Comparison of ENCODE assay signal across 8 mouse cellular contexts in genomic region chr4:95048021-95048730, GRCm38 (mm10). TPM values are rescaled to one million over a fixed set of nuclear protein-coding genes. Genes with fewer than 3 reads are reported as not detected.
A peak's percentile ranks its signal among the peaks of the same experiment; 100 is the strongest.
DNase-seq lines count a peak whose midpoint lies in the region; ATAC-seq lines count a peak whose summit lies in the region.

No protein-coding gene starts in this region.

- peak overlapping the region; percentile 85 for H3K4me3 ChIP-seq in forebrain, embryonic 12.5 days (replicated peaks)

- H3K9ac ChIP-seq in forebrain, embryonic 12.5 days: peak overlapping the region; percentile 95

- H3K4me1 ChIP-seq in forebrain, embryonic 12.5 days: peaks cover 15% of the 10 kb centered on the region

- no peaks in the 10 kb centered on the region for H3K9me3 ChIP-seq in forebrain, embryonic 12.5 days

- H3K27ac ChIP-seq in forebrain, embryonic 12.5 days: 0 out of 2 replicates have a peak overlapping the region, but pooled peaks have one; percentile 5

- 26% methylated on average over 5 of the region's 5 CpGs for WGBS in forebrain, embryonic 12.5 days

- peak overlapping the region; percentile 90 for H3K4me2 ChIP-seq in forebrain, embryonic 12.5 days

- no peaks in the 10 kb centered on the region for H3K27me3 ChIP-seq in forebrain, embryonic 12.5 days

- DNase-seq in adrenal gland, adult (ENCODE audit: inconsistent age in 2 of 2, low spot score in 1 of 2): peak; percentile 55 to 66
- no peak for DNase-seq in adrenal gland, adult 8-10 months
- DNase-seq in 3134 (ENCODE audit: extremely low read depth, insufficient read length, low spot score): peak; percentile 28
- DNase-seq in lung, postnatal 10 days: peak; percentile 12
- no peak for DNase-seq in right cerebral cortex, postnatal 10 days (ENCODE audit: low spot score in 2 of 2)
- DNase-seq in left cerebral cortex, adult 18-20 months (ENCODE audit: low spot score in 2 of 2): no peak
- DNase-seq in c-Kit-positive CD71-positive TER-119-positive erythroid progenitor cells, embryonic 14.5 days (ENCODE audit: low spot score): no peak

- H3K36me3 ChIP-seq in forebrain, embryonic 12.5 days (replicated peaks): no peaks in the 10 kb centered on the region

- ATAC-seq in forebrain, embryonic 12.5 days (ENCODE audit: low FRiP score): no peak

RNA-seq across cellular contexts. Expression of gene Jun, which starts 3.8 kb away (rescaled TPM):
- total RNA-seq in adrenal gland, adult 8-10 months (2022): 100 to 1,000 TPM; 127 to 531 (median 331) TPM
- 101 and 107 TPM in 2 replicates for polyA plus RNA-seq in forebrain, embryonic 12.5 days (2016; fragmentation: Nextera tagmentation; extraction: Ambion mirVana)
- total RNA-seq in left cerebral cortex, adult 18-20 months (2021): 10 to 100 TPM; 53.8 to 60.5 TPM

Comparison
In these comparisons a context has a peak if more than half of its experiments do, and no peak if none do; other contexts are left out.
1. DNase-seq: peak in adrenal gland, adult (2 of 2), 3134 (single experiment) and lung, postnatal 10 days (single experiment); none in adrenal gland, adult 8-10 months (single experiment), right cerebral cortex, postnatal 10 days (0 of 2), left cerebral cortex, adult 18-20 months (0 of 2) and c-Kit-positive CD71-positive TER-119-positive erythroid progenitor cells, embryonic 14.5 days (single experiment).